Comparison of ENCODE assay signal across 9 mouse cellular contexts in the genomic region with DNA sequence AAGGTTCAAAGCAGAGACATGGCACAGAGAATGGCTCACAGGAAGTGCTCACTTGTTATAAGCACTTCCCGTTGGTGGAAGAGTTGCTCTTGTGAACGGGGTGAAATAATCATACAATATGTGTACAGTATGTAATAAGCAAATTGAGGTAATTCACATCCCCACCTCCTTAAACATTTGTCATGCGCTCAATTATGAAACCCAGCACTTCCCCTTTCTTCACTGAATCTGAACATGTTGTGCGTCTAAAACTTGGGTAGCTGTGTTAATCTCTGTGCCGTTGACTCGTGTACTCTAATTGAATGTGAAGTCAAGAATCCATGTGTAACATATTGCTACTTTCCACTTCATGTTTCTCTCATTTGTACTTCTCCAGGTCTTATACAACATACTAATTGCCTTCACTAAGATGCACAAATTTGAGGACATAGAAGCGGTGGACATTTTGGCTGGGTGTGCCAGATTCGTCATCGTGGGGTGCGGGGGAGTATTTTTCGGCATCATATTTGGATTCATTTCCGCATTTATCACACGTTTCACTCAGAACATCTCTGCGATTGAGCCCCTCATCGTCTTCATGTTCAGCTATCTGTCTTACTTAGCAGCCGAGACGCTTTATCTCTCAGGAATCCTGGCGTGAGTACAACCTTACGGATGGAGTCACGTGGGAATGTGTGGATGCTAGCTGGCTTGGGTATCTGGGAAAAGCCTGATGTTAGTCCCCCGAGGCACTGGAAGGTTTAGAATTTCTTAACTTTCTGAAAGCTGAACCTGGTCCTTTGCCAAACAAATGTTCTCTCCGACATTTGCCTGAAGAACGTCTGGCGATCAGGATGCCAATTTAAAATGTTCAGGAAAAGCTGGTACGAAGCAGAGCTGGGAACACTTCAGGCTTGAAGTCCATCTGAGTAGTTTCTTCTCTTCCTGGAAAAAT. TPM values are rescaled to one million over a fixed set of nuclear protein-coding genes. Genes with fewer than 3 reads are reported as not detected.
DNase-seq lines count a peak whose midpoint lies in the region; ATAC-seq lines count a peak whose summit lies in the region.
"Had no signal": no experiment of that assay in that cellular context is flagged by ENCODE, and none has a peak within 500 bp of the region (broad histone marks: within the 10 kb centered on the region; RNA-seq: fewer than 3 reads in every experiment).

No protein-coding gene starts in this region.

- no peaks in the 10 kb centered on the region for H3K4me1 ChIP-seq in liver, embryonic 11.5 days (replicated peaks; ENCODE audit: control insufficient read depth, insufficient read depth, low read length)

- H3K9ac ChIP-seq in liver, embryonic 11.5 days (ENCODE audit: low read depth, low read length): no peak overlapping the region

- no peak overlapping the region for H3K4me3 ChIP-seq in liver, embryonic 11.5 days (ENCODE audit: low read depth, low read length)

- H3K27ac ChIP-seq in liver, embryonic 11.5 days (ENCODE audit: low read depth, low read length): no peak overlapping the region

- 83% methylated on average over 25 of the region's 25 CpGs for WGBS in liver, embryonic 11.5 days

- no peak overlapping the region for H3K4me2 ChIP-seq in liver, embryonic 11.5 days

- H3K36me3 ChIP-seq in liver, embryonic 11.5 days (ENCODE audit: control insufficient read depth, insufficient read depth, low read length): no peaks in the 10 kb centered on the region

- ATAC-seq in liver, embryonic 11.5 days (replicated peaks; ENCODE audit: low FRiP score): no peak

- no peaks in the 10 kb centered on the region for H3K27me3 ChIP-seq in liver, embryonic 11.5 days (replicated peaks; ENCODE audit: control insufficient read depth, insufficient read depth, low read length)

- peak; percentile 19 for DNase-seq in adrenal gland, postnatal 14 days
- no peak for DNase-seq in adrenal gland, adult 8-10 months
- DNase-seq in 416B (ENCODE audit: low read depth): peak; percentile 20
- peak; percentile 9 to 22 for DNase-seq in frontal cortex, postnatal 25 days (ENCODE audit: low spot score in 2 of 2)
- DNase-seq in left cerebral cortex, adult 8-10 months (ENCODE audit: low spot score in 2 of 2): peak; percentile 9 to 35
- no peak for DNase-seq in liver, embryonic 11.5 days (ENCODE audit: low spot score)
- no peak for DNase-seq in thymus, postnatal 10 days (ENCODE audit: low spot score in 2 of 2)
- DNase-seq in thymus, postnatal 0 days (ENCODE audit: low spot score): no peak

- no peaks in the 10 kb centered on the region for H3K9me3 ChIP-seq in liver, embryonic 11.5 days (ENCODE audit: control insufficient read depth, low read length)

RNA-seq across cellular contexts. Expression of a gene that starts 20.8 kb away (rescaled TPM):
- total RNA-seq in adrenal gland, postnatal 14 days (2021): not detected in 2 replicates
- total RNA-seq in adrenal gland, adult 8-10 months (2022): not detected
- 1 to 10 TPM in 2 of 4 experiments, under 1 TPM in 2; 0.37 to 2.9 (median 0.75) TPM for total RNA-seq in left cerebral cortex, adult 8-10 months (2022)
- not detected in 2 replicates for polyA plus RNA-seq in liver, embryonic 11.5 days (2014; fragmentation: Nextera tagmentation; extraction: Ambion mirVana)
- 0.17 and 0.25 TPM in 2 replicates for polyA plus RNA-seq in thymus, postnatal 0 days (2015; fragmentation: Nextera tagmentation; extraction: Ambion mirVana)
- polyA plus RNA-seq: limb, embryonic 11.5 days had no signal

Comparison
In these comparisons a context has a peak if more than half of its experiments do, and no peak if none do; other contexts are left out.
1. DNase-seq: peak in adrenal gland, postnatal 14 days (single experiment), 416B (single experiment), frontal cortex, postnatal 25 days (2 of 2) and left cerebral cortex, adult 8-10 months (2 of 2); none in adrenal gland, adult 8-10 months (single experiment), liver, embryonic 11.5 days (single experiment), thymus, postnatal 10 days (0 of 2) and thymus, postnatal 0 days (single experiment).